Comparison of ENCODE assay signal across 8 mouse cellular contexts in the genomic region with DNA sequence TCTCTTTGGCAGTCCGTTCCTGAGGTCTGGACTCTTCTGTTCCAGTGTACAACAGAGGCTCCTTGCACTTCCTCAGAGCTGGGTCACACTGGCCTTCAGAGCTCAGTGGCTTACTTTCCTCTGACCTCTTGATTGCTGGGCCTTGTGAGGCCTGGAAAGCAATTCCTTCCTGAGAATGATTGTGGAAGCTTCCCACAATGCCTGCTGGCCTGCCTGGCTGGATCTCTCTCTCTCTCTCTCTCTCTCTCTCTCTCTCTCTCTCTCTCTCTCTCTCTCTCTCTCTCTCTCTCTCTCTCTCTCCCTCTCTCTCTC. TPM values are rescaled to one million over a fixed set of nuclear protein-coding genes. Genes with fewer than 3 reads are reported as not detected.
A peak's percentile ranks its signal among the peaks of the same experiment; 100 is the strongest.
DNase-seq lines count a peak whose midpoint lies in the region; ATAC-seq and TF ChIP-seq lines count a peak whose summit lies in the region.

No protein-coding gene starts in this region.

- H3K36me3 ChIP-seq in ES-Bruce4 (ENCODE audit: control insufficient read depth, insufficient read depth, low read length, poor library complexity, severe bottlenecking), result no peaks in the 10 kb centered on the region; the same call in 1 of the 2 replicates
- no peaks in the 10 kb centered on the region for H3K36me3 ChIP-seq in heart, embryonic 16.5 days (ENCODE audit: control insufficient read depth, insufficient read depth)
- peaks cover 22% of the 10 kb centered on the region for H3K36me3 ChIP-seq in limb, embryonic 12.5 days
- H3K36me3 ChIP-seq in stomach, embryonic 14.5 days (ENCODE audit: control insufficient read depth, insufficient read depth, low read length), result no peaks in the 10 kb centered on the region; the same call in none of the 2 replicates

- H3K4me2 ChIP-seq in heart, embryonic 16.5 days (ENCODE audit: low read depth, low read length), result peak overlapping the region; percentile 20; the same call in 1 of the 2 replicates
- H3K4me2 ChIP-seq in limb, embryonic 12.5 days, result peak overlapping the region; percentile 19; the same call in 1 of the 2 replicates
- H3K4me2 ChIP-seq in stomach, embryonic 14.5 days (replicated peaks; ENCODE audit: low read depth, low read length), result peak overlapping the region; percentile 20; the same call in 1 of the 2 replicates

- TF ChIP-seq POLR2A in cerebellum, adult 2 months (IDR thresholded peaks at IDR 0.05; ENCODE audit: borderline replicate concordance, insufficient read depth, low read length), result no peak
- TF ChIP-seq POLR2A in ES-Bruce4 (IDR thresholded peaks at IDR 0.05; ENCODE audit: insufficient read depth, low read length), result no peak

- ATAC-seq in heart, embryonic 16.5 days (replicated peaks; ENCODE audit: extremely low read depth, insufficient read depth, low FRiP score), result peak; percentile 37; the same call in 1 of the 2 replicates
- no peak for ATAC-seq in limb, embryonic 12.5 days (ENCODE audit: insufficient number of reproducible peaks, insufficient read depth, low FRiP score, low TSS enrichment, low read depth)
- no peak for ATAC-seq in stomach, embryonic 14.5 days (ENCODE audit: insufficient number of reproducible peaks, insufficient read depth, low FRiP score, low read depth)

- H3K9ac ChIP-seq in ES-Bruce4 (ENCODE audit: low read depth, poor library complexity, severe bottlenecking), result no peak overlapping the region
- H3K9ac ChIP-seq in heart, embryonic 16.5 days (ENCODE audit: low read length), result peak overlapping the region; percentile 65
- H3K9ac ChIP-seq in limb, embryonic 12.5 days (replicated peaks), result 0 out of 2 replicates have a peak overlapping the region, but pooled peaks have one; percentile 12
- no peak overlapping the region for H3K9ac ChIP-seq in stomach, embryonic 14.5 days (replicated peaks; ENCODE audit: low read depth, low read length)

- no peak for TF ChIP-seq EP300 in ES-Bruce4 (IDR thresholded peaks at IDR 0.05; ENCODE audit: insufficient read depth, low read depth, low read length)

- peak overlapping the region; percentile 3 for H3K4me3 ChIP-seq in cerebellum, adult 2 months (replicated peaks; ENCODE audit: insufficient read depth, low read depth, low read length)
- H3K4me3 ChIP-seq in ES-Bruce4 (ENCODE audit: low read depth, low read length), result no peak overlapping the region
- no peak overlapping the region for H3K4me3 ChIP-seq in heart, embryonic 16.5 days (ENCODE audit: low read length)
- H3K4me3 ChIP-seq in limb, embryonic 12.5 days (replicated peaks), result no peak overlapping the region
- no peak overlapping the region for H3K4me3 ChIP-seq in stomach, embryonic 14.5 days (ENCODE audit: low read depth, low read length)

- H3K9me3 ChIP-seq in ES-Bruce4 (replicated peaks; ENCODE audit: control insufficient read depth, insufficient read depth, low read length, poor library complexity, severe bottlenecking), result no peaks in the 10 kb centered on the region
- H3K9me3 ChIP-seq in heart, embryonic 16.5 days (replicated peaks; ENCODE audit: control insufficient read depth, low read length), result no peaks in the 10 kb centered on the region
- no peaks in the 10 kb centered on the region for H3K9me3 ChIP-seq in limb, embryonic 12.5 days
- no peaks in the 10 kb centered on the region for H3K9me3 ChIP-seq in stomach, embryonic 14.5 days (ENCODE audit: control insufficient read depth, low read depth, low read length)

- H3K4me1 ChIP-seq in cerebellum, adult 2 months (ENCODE audit: control insufficient read depth, insufficient read depth, low read length), result peaks cover 13% of the 10 kb centered on the region
- H3K4me1 ChIP-seq in ES-Bruce4 (ENCODE audit: control insufficient read depth, insufficient read depth, low read length), result peaks cover 16% of the 10 kb centered on the region
- peaks cover 36% of the 10 kb centered on the region for H3K4me1 ChIP-seq in heart, embryonic 16.5 days (ENCODE audit: control insufficient read depth, insufficient read depth, low read length)
- peaks cover 31% of the 10 kb centered on the region for H3K4me1 ChIP-seq in limb, embryonic 12.5 days (replicated peaks)
- peaks cover 31% of the 10 kb centered on the region for H3K4me1 ChIP-seq in stomach, embryonic 14.5 days (ENCODE audit: control insufficient read depth, insufficient read depth, low read length)

- H3K27me3 ChIP-seq in cerebellum, adult 2 months (ENCODE audit: control insufficient read depth, insufficient read depth, low read length), result no peaks in the 10 kb centered on the region
- no peaks in the 10 kb centered on the region for H3K27me3 ChIP-seq in ES-Bruce4 (ENCODE audit: control insufficient read depth, insufficient read depth, low read length, poor library complexity, severe bottlenecking)
- no peaks in the 10 kb centered on the region for H3K27me3 ChIP-seq in heart, embryonic 16.5 days (ENCODE audit: control insufficient read depth, insufficient read depth, low read length)
- H3K27me3 ChIP-seq in limb, embryonic 12.5 days, result no peaks in the 10 kb centered on the region
- no peaks in the 10 kb centered on the region for H3K27me3 ChIP-seq in stomach, embryonic 14.5 days (ENCODE audit: control insufficient read depth, insufficient read depth, low read length)

- WGBS in cerebellum, adult 2 months, result 33% methylated on average over 1 of the region's 1 CpGs
- 42% methylated on average over 1 of the region's 1 CpGs for WGBS in heart, embryonic 16.5 days
- WGBS in limb, embryonic 12.5 days, result 25% methylated on average over 1 of the region's 1 CpGs
- 27% methylated on average over 1 of the region's 1 CpGs for WGBS in stomach, embryonic 14.5 days

- peak in 1 of 2 experiments; percentile 46 for DNase-seq in cerebellum, adult 2 months
- no peak for DNase-seq in cerebellum, adult 9-10 months
- DNase-seq in natural killer cell, adult 2 months (ENCODE audit: low spot score in 2 of 2), result no peak
- no peak for DNase-seq in frontal cortex, adult 2 months (ENCODE audit: extremely low spot score in 1 of 2, low spot score in 1 of 2)

- H3K27ac ChIP-seq in cerebellum, adult 2 months (ENCODE audit: insufficient read depth, low read length), result peak overlapping the region; percentile 95
- H3K27ac ChIP-seq in ES-Bruce4 (ENCODE audit: insufficient read depth, low read length), result peak overlapping the region; percentile 73
- peak overlapping the region; percentile 83 for H3K27ac ChIP-seq in heart, embryonic 16.5 days (ENCODE audit: low read length)
- peak overlapping the region; percentile 77 for H3K27ac ChIP-seq in limb, embryonic 12.5 days
- peak overlapping the region; percentile 87 for H3K27ac ChIP-seq in stomach, embryonic 14.5 days (ENCODE audit: low read length)

- TF ChIP-seq CTCF in cerebellum, adult 2 months (IDR thresholded peaks at IDR 0.05; ENCODE audit: borderline replicate concordance, insufficient read depth, low read depth, low read length), result no peak
- no peak for TF ChIP-seq CTCF in ES-Bruce4 (IDR thresholded peaks at IDR 0.05; ENCODE audit: low read depth, low read length)

RNA-seq across cellular contexts. Expression of gene Hexim2, which starts 9.7 kb away (rescaled TPM):
- polyA plus RNA-seq in cerebellum, adult 2 months (2012; rRNA removed), result 20.9 and 23.0 TPM in 2 replicates
- polyA plus RNA-seq in ES-Bruce4 (2011; ENCODE audit: insufficient read depth, insufficient read length, low read depth, missing spikeins), result 1.7 and 4.5 TPM in 2 replicates
- polyA plus RNA-seq in heart, embryonic 16.5 days (2015; fragmentation: Nextera tagmentation; extraction: Ambion mirVana), result 6.1 and 7.4 TPM in 2 replicates
- 12.8 and 13.2 TPM in 2 replicates for polyA plus RNA-seq in limb, embryonic 12.5 days (2016; fragmentation: Nextera tagmentation; extraction: Ambion mirVana)
- polyA plus RNA-seq in stomach, embryonic 14.5 days (2014; fragmentation: Nextera tagmentation; extraction: Ambion mirVana), result 7.3 and 9.1 TPM in 2 replicates
- polyA plus RNA-seq in frontal cortex, adult 2 months (2012; rRNA removed), result 11.5 and 14.1 TPM in 2 replicates

RNA-seq across cellular contexts. Expression of gene Hexim1, which starts 25.9 kb away (rescaled TPM):
- 25.5 and 28.8 TPM in 2 replicates for polyA plus RNA-seq in cerebellum, adult 2 months (2012; rRNA removed)
- polyA plus RNA-seq in ES-Bruce4 (2011; ENCODE audit: insufficient read depth, insufficient read length, low read depth, missing spikeins), result 17.2 and 20.1 TPM in 2 replicates
- 2.9 TPM in 2 replicates for polyA plus RNA-seq in heart, embryonic 16.5 days (2015; fragmentation: Nextera tagmentation; extraction: Ambion mirVana)
- 3.9 and 4.0 TPM in 2 replicates for polyA plus RNA-seq in limb, embryonic 12.5 days (2016; fragmentation: Nextera tagmentation; extraction: Ambion mirVana)
- polyA plus RNA-seq in stomach, embryonic 14.5 days (2014; fragmentation: Nextera tagmentation; extraction: Ambion mirVana), result 7.6 and 7.7 TPM in 2 replicates
- 25.6 and 25.8 TPM in 2 replicates for polyA plus RNA-seq in frontal cortex, adult 2 months (2012; rRNA removed)

RNA-seq across cellular contexts. Expression of gene Fmnl1, which starts 29.0 kb away (rescaled TPM):
- 63.7 and 71.1 TPM in 2 replicates for polyA plus RNA-seq in cerebellum, adult 2 months (2012; rRNA removed)
- polyA plus RNA-seq in ES-Bruce4 (2011; ENCODE audit: insufficient read depth, insufficient read length, low read depth, missing spikeins), result 1.7 and 4.9 TPM in 2 replicates
- polyA plus RNA-seq in heart, embryonic 16.5 days (2015; fragmentation: Nextera tagmentation; extraction: Ambion mirVana), result 4.0 and 7.6 TPM in 2 replicates
- 0.78 and 1.4 TPM in 2 replicates for polyA plus RNA-seq in limb, embryonic 12.5 days (2016; fragmentation: Nextera tagmentation; extraction: Ambion mirVana)
- polyA plus RNA-seq in stomach, embryonic 14.5 days (2014; fragmentation: Nextera tagmentation; extraction: Ambion mirVana), result 1.7 and 2.3 TPM in 2 replicates
- 76.2 and 85.2 TPM in 2 replicates for polyA plus RNA-seq in frontal cortex, adult 2 months (2012; rRNA removed)

RNA-seq across cellular contexts. Expression of gene Acbd4, which starts 40.4 kb away (rescaled TPM):
- polyA plus RNA-seq in cerebellum, adult 2 months (2012; rRNA removed), result 60.4 and 61.5 TPM in 2 replicates
- 15.0 and 19.4 TPM in 2 replicates for polyA plus RNA-seq in ES-Bruce4 (2011; ENCODE audit: insufficient read depth, insufficient read length, low read depth, missing spikeins)
- 21.5 and 21.8 TPM in 2 replicates for polyA plus RNA-seq in heart, embryonic 16.5 days (2015; fragmentation: Nextera tagmentation; extraction: Ambion mirVana)
- 8.1 and 11.9 TPM in 2 replicates for polyA plus RNA-seq in limb, embryonic 12.5 days (2016; fragmentation: Nextera tagmentation; extraction: Ambion mirVana)
- polyA plus RNA-seq in stomach, embryonic 14.5 days (2014; fragmentation: Nextera tagmentation; extraction: Ambion mirVana), result 17.7 and 20.4 TPM in 2 replicates
- polyA plus RNA-seq in frontal cortex, adult 2 months (2012; rRNA removed), result 38.1 and 44.9 TPM in 2 replicates

RNA-seq across cellular contexts. Expression of gene Plcd3, which starts 40.4 kb away (rescaled TPM):
- 11.8 and 13.1 TPM in 2 replicates for polyA plus RNA-seq in cerebellum, adult 2 months (2012; rRNA removed)
- polyA plus RNA-seq in ES-Bruce4 (2011; ENCODE audit: insufficient read depth, insufficient read length, low read depth, missing spikeins), result 14.7 and 17.5 TPM in 2 replicates
- polyA plus RNA-seq in heart, embryonic 16.5 days (2015; fragmentation: Nextera tagmentation; extraction: Ambion mirVana), result 13.6 and 17.0 TPM in 2 replicates
- 2.9 and 3.6 TPM in 2 replicates for polyA plus RNA-seq in limb, embryonic 12.5 days (2016; fragmentation: Nextera tagmentation; extraction: Ambion mirVana)
- 2.5 TPM in 2 replicates for polyA plus RNA-seq in stomach, embryonic 14.5 days (2014; fragmentation: Nextera tagmentation; extraction: Ambion mirVana)
- 12.3 and 13.3 TPM in 2 replicates for polyA plus RNA-seq in frontal cortex, adult 2 months (2012; rRNA removed)

Comparison
In these comparisons a context has a peak if more than half of its experiments do, and no peak if none do; other contexts are left out.
1. H3K9ac ChIP-seq: peak in heart, embryonic 16.5 days (single experiment) and limb, embryonic 12.5 days (single experiment); none in ES-Bruce4 (single experiment) and stomach, embryonic 14.5 days (single experiment).
2. Peak in every context shown above with its lines, with median percentiles within 50 percentile points of each other: H3K27ac ChIP-seq and H3K4me2 ChIP-seq.